Mouse (Mus musculus) bone marrow, adult 2 months (tissue): ENCODE results near the gene Top3a. TPM values are rescaled to one million over a fixed set of nuclear protein-coding genes. Genes with fewer than 3 reads are reported as not detected.

Source experiments
- H3K27ac ChIP-seq: fragments of 200-500 bp; 2 replicates; pipeline ENCODE4 v1.5.1; 2012; ENCODE audit warnings: low read depth, mild to moderate bottlenecking, control low read depth, inconsistent platforms, low read length; ENCODE audit not compliant: control insufficient read depth, poor library complexity, insufficient read depth
- H3K4me1 ChIP-seq: fragments of 200-500 bp; 2 replicates; pipeline ENCODE4 v1.6.1; 2011; ENCODE audit warnings: low read length; ENCODE audit not compliant: control insufficient read depth, insufficient read depth
- H3K4me3 ChIP-seq: fragments of 200-500 bp; replicated peaks from 2 replicates; pipeline ENCODE3; 2011; ENCODE audit warnings: mild to moderate bottlenecking, low read depth, low read length, control low read depth; ENCODE audit not compliant: control insufficient read depth
- CTCF ChIP-seq: fragments of 200-500 bp; IDR thresholded peaks from 2 replicates; pipeline ENCODE4 v1.5.1; 2011; ENCODE audit warnings: low read length, control low read depth; ENCODE audit not compliant: control insufficient read depth, insufficient read depth
- POLR2A ChIP-seq: fragments of 200-500 bp; IDR thresholded peaks from 2 replicates; pipeline ENCODE4 v1.6.1; 2011; ENCODE audit warnings: low read depth, mild to moderate bottlenecking, control low read depth, low read length, borderline replicate concordance; ENCODE audit not compliant: control insufficient read depth
- WGBS: fragments of 180-500 bp; shearing (Covaris S2); methylation state at CpG from one replicate; pipeline ENCODE4 v1.1.7; 2018; 5-methylcytosine and 5-hydroxymethylcytosine counted together
- polyA plus RNA-seq: library from polyadenylated mRNA; stranded (reverse); fragments of >200 nt; gene quantifications from 2 replicates; pipeline ENCODE4 v1.2.4, GENCODE M21; 2011; ENCODE audit warnings: low replicate concordance; ENCODE audit not compliant: missing spikeins, insufficient read depth, insufficient read length

The Top3a gene
- polyA plus RNA-seq, 1 experiment: 8.1 TPM

DNA sequence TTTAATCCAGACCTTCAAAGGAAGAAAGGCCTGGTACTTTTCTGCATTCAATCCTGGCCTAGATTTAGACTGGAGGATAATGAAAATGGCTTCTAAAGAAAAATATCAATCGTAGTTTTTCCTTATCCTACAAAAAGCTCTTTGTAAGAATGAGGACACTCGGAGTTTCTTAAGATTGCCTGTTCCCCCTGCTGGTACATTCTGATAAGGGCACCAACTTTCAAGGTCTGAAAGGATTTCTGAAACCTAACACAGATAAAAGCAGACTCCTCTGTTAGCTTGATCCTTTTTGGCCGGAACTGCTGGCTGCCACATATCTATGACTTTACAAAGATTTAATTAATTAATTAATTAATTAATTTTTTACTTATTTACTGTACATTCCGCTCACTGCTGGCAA is 10.2 kb downstream of the Top3a start:
- no peak for TF ChIP-seq POLR2A
- TF ChIP-seq CTCF: no peak
- Histone ChIP-seq H3K4me3 (no peak overlapping the region), H3K4me1 (no peaks in the 10 kb centered on the region; the same call in 1 of the 2 replicates), H3K27ac (no peak overlapping the region)
- 65% methylated on average over 4 of the region's 4 CpGs for WGBS

GRCm38 (mm10) chr11:60761681-60762080 is 15.5 kb downstream of the Top3a start:
- WGBS: 62% methylated on average over 3 of the region's 3 CpGs
- no peak for TF ChIP-seq POLR2A
- no peaks in the 10 kb centered on the region for H3K4me1 ChIP-seq
- no peak overlapping the region for H3K27ac ChIP-seq
- H3K4me3 ChIP-seq: no peak overlapping the region

DNA sequence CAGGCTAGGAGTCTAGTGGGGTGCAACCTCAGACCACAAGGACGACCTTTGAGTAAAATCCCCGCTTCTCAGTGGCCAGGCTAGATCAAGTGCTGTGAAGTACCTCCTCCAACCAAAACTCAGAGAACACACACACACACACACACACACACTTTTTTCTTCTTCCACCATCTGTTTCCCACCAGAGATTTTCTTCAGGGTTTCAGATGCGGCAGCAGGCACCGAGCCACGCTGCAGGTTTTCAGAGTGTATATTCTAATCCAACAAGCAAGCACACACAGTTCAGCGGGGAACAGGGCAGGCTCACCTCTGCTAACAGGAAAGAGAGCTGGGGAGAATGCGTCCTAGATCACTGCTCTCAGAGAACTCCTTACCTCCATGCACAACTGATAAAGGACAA is 21.6 kb downstream of the Top3a start:
- no peak for TF ChIP-seq POLR2A
- no peak for TF ChIP-seq CTCF
- Histone ChIP-seq H3K4me3 (no peak overlapping the region), H3K4me1 (no peaks in the 10 kb centered on the region), H3K27ac (no peak overlapping the region)
- 89% methylated on average over 7 of the region's 7 CpGs for WGBS

- no peak overlapping the region for H3K4me3 ChIP-seq
- WGBS: 77% methylated on average over 3 of the region's 3 CpGs
These were observed 36.8 kb downstream of the Top3a start for GRCm38 (mm10) chr11:60740321-60740720.

GRCm38 (mm10) chr11:60737450-60737849 is 39.7 kb downstream of the Top3a start:
- H3K4me1 ChIP-seq: 0 out of 2 replicates have a peak, but pooled peaks cover 1% of the 10 kb centered on the region
- H3K4me3 ChIP-seq: no peak overlapping the region
- no peak for TF ChIP-seq CTCF
- no peak for TF ChIP-seq POLR2A
- H3K27ac ChIP-seq: no peak overlapping the region

More at GRCm38 (mm10) chr11:60740321-60740720, 36.8 kb downstream of the Top3a start:
- no peak overlapping the region for H3K27ac ChIP-seq
- TF ChIP-seq CTCF: no peak
- no peak for TF ChIP-seq POLR2A
- H3K4me1 ChIP-seq: 0 out of 2 replicates have a peak, but pooled peaks cover 2% of the 10 kb centered on the region

GRCm38 (mm10) chr11:60736491-60736890 is 40.7 kb downstream of the Top3a start:
- H3K4me1 ChIP-seq: peaks cover 2% of the 10 kb centered on the region; the same call in 1 of the 2 replicates
- no peak overlapping the region for H3K27ac ChIP-seq
- no peak overlapping the region for H3K4me3 ChIP-seq
- 81% methylated on average over 3 of the region's 3 CpGs for WGBS
- TF ChIP-seq CTCF: no peak
- TF ChIP-seq POLR2A: no peak

DNA sequence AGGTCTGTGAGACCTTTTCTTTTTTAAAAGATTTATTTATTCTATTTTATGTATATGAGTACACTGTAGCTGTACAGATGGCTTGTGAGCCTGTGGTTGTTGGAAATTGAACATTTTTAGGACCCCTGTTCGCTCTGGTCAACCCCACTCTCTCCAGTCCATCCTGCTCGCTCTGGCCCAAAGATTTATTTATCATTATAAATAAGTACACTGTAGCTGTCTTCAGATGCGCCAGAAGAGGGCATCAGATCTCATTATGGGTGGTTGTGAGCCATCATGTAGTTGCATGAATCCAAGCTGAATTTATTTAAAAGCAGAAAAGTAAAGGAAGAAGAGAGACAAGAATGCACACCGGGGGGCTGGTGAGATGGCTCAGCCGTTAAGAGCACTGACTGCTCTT is 42.0 kb downstream of the Top3a start:
- TF ChIP-seq POLR2A: no peak
- no peak for TF ChIP-seq CTCF
- WGBS: 75% methylated on average over 5 of the region's 5 CpGs
- no peak overlapping the region for H3K27ac ChIP-seq
- no peak overlapping the region for H3K4me3 ChIP-seq
- peaks cover 2% of the 10 kb centered on the region; the same call in 1 of the 2 replicates for H3K4me1 ChIP-seq

GRCm38 (mm10) chr11:60734206-60734605 is 43.0 kb downstream of the Top3a start:
- Histone ChIP-seq H3K4me3 (no peak overlapping the region), H3K4me1 (peaks cover 3% of the 10 kb centered on the region; the same call in 1 of the 2 replicates), H3K27ac (no peak overlapping the region)
- no peak for TF ChIP-seq CTCF
- TF ChIP-seq POLR2A: no peak
- 64% methylated on average over 2 of the region's 2 CpGs for WGBS

- Histone ChIP-seq H3K27ac (peak overlapping the region; percentile 54; the same call in 1 of the 2 replicates), H3K4me1 (peaks cover 5% of the 10 kb centered on the region; the same call in 1 of the 2 replicates), H3K4me3 (no peak overlapping the region)
- 88% methylated on average over 14 of the region's 14 CpGs for WGBS
- TF ChIP-seq POLR2A (no peak), CTCF (no peak)
These were observed 45.9 kb downstream of the Top3a start for GRCm38 (mm10) chr11:60731251-60731650.
